Mouse (Mus musculus) cerebellum, adult 2 months (tissue): ENCODE data around the gene Wnt9b.

Experiments
- CTCF ChIP-seq: fragments of 200-500 bp; IDR thresholded peaks from 2 replicates; pipeline ENCODE4 v1.5.1; 2011; ENCODE audit warnings: low read depth, mild to moderate bottlenecking, control low read depth, low read length, moderate library complexity, borderline replicate concordance; ENCODE audit not compliant: insufficient read depth
- POLR2A ChIP-seq: fragments of 200-500 bp; IDR thresholded peaks from 2 replicates; pipeline ENCODE4 v1.6.1; 2011; ENCODE audit warnings: low read length, control low read depth, borderline replicate concordance; ENCODE audit not compliant: insufficient read depth

GRCm38 (mm10) chr11:103764601-103765000 lies 15.0 kb upstream of the Wnt9b start:
- TF ChIP-seq CTCF, result no peak
- TF ChIP-seq POLR2A, result no peak
